In the genomic region with DNA sequence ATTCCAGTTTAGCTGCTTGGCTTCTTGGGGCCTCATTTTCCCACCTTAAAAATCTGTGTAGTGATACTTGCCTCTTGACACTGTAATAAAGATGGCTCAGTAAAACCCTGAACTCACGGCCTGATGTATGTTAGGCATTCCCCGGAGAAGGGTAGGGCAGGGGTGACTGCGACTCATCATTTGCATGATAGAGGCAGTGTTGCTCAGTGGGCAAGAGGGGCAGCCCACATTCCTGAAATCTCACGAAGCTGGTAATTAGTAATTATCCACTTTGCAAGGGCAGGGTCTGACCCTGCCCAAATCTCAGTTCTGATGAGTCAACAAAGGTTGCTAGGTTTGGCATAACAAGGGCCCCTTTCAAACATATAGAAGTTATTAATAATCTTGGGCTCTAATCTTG, we compare ENCODE assay signal across 35 mouse cellular contexts. TPM values are rescaled to one million over a fixed set of nuclear protein-coding genes. Genes with fewer than 3 reads are reported as not detected.
A peak's percentile ranks its signal among the peaks of the same experiment; 100 is the strongest.
DNase-seq lines count a peak whose midpoint lies in the region; ATAC-seq and TF ChIP-seq lines count a peak whose summit lies in the region.
"Had no signal": no experiment of that assay in that cellular context is flagged by ENCODE, and none has a peak within 500 bp of the region (broad histone marks: within the 10 kb centered on the region; RNA-seq: fewer than 3 reads in every experiment).

No protein-coding gene starts in this region.

- TF ChIP-seq CTCF in gastrocnemius, adult 2 months (IDR thresholded peaks at IDR 0.05) = no peak

- no peak for ATAC-seq in megakaryocyte, adult 5-6 weeks (ENCODE audit: poor library complexity, severe bottlenecking)
- ATAC-seq: activated CD4-positive, CD25-positive, alpha-beta regulatory T cell, adult 4 months; forebrain, embryonic 15.5 days; intestine, postnatal 0 days; Patski had no signal

- peak overlapping the region; percentile 80 for H3K27ac ChIP-seq in gastrocnemius, adult 2 months
- H3K27ac ChIP-seq: embryonic facial prominence, embryonic 10.5 days; embryonic facial prominence, embryonic 13.5 days; forebrain, embryonic 12.5 days; forebrain, embryonic 15.5 days; heart, adult 2 months; heart, embryonic 10.5 days; hindbrain, embryonic 12.5 days; hindbrain, embryonic 15.5 days had no signal

- H3K4me3 ChIP-seq in gastrocnemius, adult 2 months = no peak overlapping the region
- H3K4me3 ChIP-seq: embryonic facial prominence, embryonic 10.5 days; embryonic facial prominence, embryonic 13.5 days; erythroblast, embryonic 14.5 days; forebrain, embryonic 12.5 days; forebrain, embryonic 15.5 days; heart, adult 2 months; heart, embryonic 10.5 days; hindbrain, embryonic 12.5 days; hindbrain, embryonic 15.5 days had no signal

- intact Hi-C loops in gastrocnemius, adult 2 months (cut with DNase I) = no loop called here

- DNase-seq in gastrocnemius, adult 2 months = no peak
- DNase-seq in gastrocnemius, adult 18-20 months (ENCODE audit: low spot score) = no peak
- peak; percentile 52 for DNase-seq in Muller cell, postnatal 12 days (ENCODE audit: inconsistent ontology term)
- DNase-seq in ZHBTc4 (ENCODE audit: low read depth, low spot score) = peak; percentile 69
- no peak for DNase-seq in cerebellum, postnatal 10 days
- no peak for DNase-seq in frontal cortex, adult 2 months (ENCODE audit: extremely low spot score in 1 of 2, low spot score in 1 of 2)
- DNase-seq: adrenal gland, adult 8-10 months; adrenal gland, postnatal 25 days; cerebellum, adult 18-20 months; cerebellum, adult 9-10 months; cerebellum, postnatal 36 days; embryo, embryonic 11 days; gastrocnemius, postnatal 25 days; heart, adult 2 months had no signal

RNA-seq across cellular contexts. Expression of a gene that starts 27.2 kb away (rescaled TPM):
- total RNA-seq in gastrocnemius, adult 2 months (2021) = not detected
- total RNA-seq in gastrocnemius, adult 18-20 months (2021) = not detected
- polyA plus RNA-seq in frontal cortex, adult 2 months (2012; rRNA removed) = 1.3 TPM in 1 of 2 replicates, not detected in the other
- total RNA-seq in megakaryocyte, adult 5-6 weeks (2015) = 0.52 TPM in 1 of 2 replicates, not detected in the other
- total RNA-seq in megakaryocyte, adult 5-6 weeks (2017) = not detected in 2 replicates
- total RNA-seq: adrenal gland, postnatal 25 days; gastrocnemius, adult 8-10 months; gastrocnemius, postnatal 25 days; heart, adult 2 months; heart, postnatal 25 days; hematopoietic stem cell, adult 5-6 weeks; MEL had no signal
- polyA plus RNA-seq: activated CD4-positive, CD25-positive, alpha-beta regulatory T cell, adult 4 months; cortical plate, adult 2 months; embryonic facial prominence, embryonic 10.5 days; embryonic facial prominence, embryonic 13.5 days; erythroblast, embryonic 14.5 days; forebrain, embryonic 12.5 days; forebrain, embryonic 15.5 days; gonadal fat pad, adult 2 months; heart, adult 2 months; heart, embryonic 10.5 days; heart, embryonic 14.5 days; heart, postnatal 0 days; hindbrain, embryonic 12.5 days; hindbrain, embryonic 15.5 days; intestine, embryonic 14.5 days; intestine, postnatal 0 days had no signal

Comparison
In these comparisons a context has a peak if more than half of its experiments do, and no peak if none do; other contexts are left out.
1. DNase-seq: peak in Muller cell, postnatal 12 days (single experiment) and ZHBTc4 (single experiment); none in gastrocnemius, adult 2 months (single experiment), gastrocnemius, adult 18-20 months (single experiment), cerebellum, postnatal 10 days (0 of 2) and frontal cortex, adult 2 months (0 of 2).